Comparison of ENCODE assay signal across 11 mouse cellular contexts in genomic region chr5:129909591-129909990, GRCm38 (mm10). TPM values are rescaled to one million over a fixed set of nuclear protein-coding genes. Genes with fewer than 3 reads are reported as not detected.
DNase-seq lines count a peak whose midpoint lies in the region; ATAC-seq lines count a peak whose summit lies in the region.
"Had no signal": no experiment of that assay in that cellular context is flagged by ENCODE, and none has a peak within 500 bp of the region (broad histone marks: within the 10 kb centered on the region; RNA-seq: fewer than 3 reads in every experiment).

No protein-coding gene starts in this region.

- ATAC-seq in hindbrain, embryonic 16.5 days: no peak
- no peak for ATAC-seq in midbrain, embryonic 13.5 days
- no peak for ATAC-seq in midbrain, embryonic 16.5 days
- no peak for ATAC-seq in neural tube, embryonic 14.5 days (ENCODE audit: low read depth)
- ATAC-seq: intestine, postnatal 0 days had no signal

- H3K27me3 ChIP-seq in hindbrain, embryonic 10.5 days (ENCODE audit: insufficient read depth, poor library complexity, severe bottlenecking): peaks cover 13% of the 10 kb centered on the region
- H3K27me3 ChIP-seq in hindbrain, embryonic 16.5 days (replicated peaks; ENCODE audit: control insufficient read depth, insufficient read depth, low read length): no peaks in the 10 kb centered on the region
- no peaks in the 10 kb centered on the region for H3K27me3 ChIP-seq in midbrain, embryonic 13.5 days
- no peaks in the 10 kb centered on the region for H3K27me3 ChIP-seq in midbrain, embryonic 16.5 days (ENCODE audit: control insufficient read depth, insufficient read depth, low read depth, low read length)
- no peaks in the 10 kb centered on the region for H3K27me3 ChIP-seq in neural tube, embryonic 14.5 days (ENCODE audit: control insufficient read depth, insufficient read depth, low read length)

- DNase-seq in hindbrain, embryonic 10.5 days (ENCODE audit: low spot score): no peak
- peak; percentile 64 for DNase-seq in ZHBTc4 (ENCODE audit: low read depth, low spot score)
- DNase-seq in right cerebral cortex, postnatal 10 days (ENCODE audit: low spot score in 2 of 2): no peak
- DNase-seq: kidney, postnatal 36 days; lung, postnatal 4 days; retina, postnatal 1 day had no signal

- H3K36me3 ChIP-seq in hindbrain, embryonic 10.5 days: no peaks in the 10 kb centered on the region
- H3K36me3 ChIP-seq in hindbrain, embryonic 16.5 days (ENCODE audit: control insufficient read depth, insufficient read depth, low read length): no peaks in the 10 kb centered on the region
- H3K36me3 ChIP-seq in midbrain, embryonic 13.5 days: 0 out of 2 replicates have a peak, but pooled peaks cover 2% of the 10 kb centered on the region
- H3K36me3 ChIP-seq in midbrain, embryonic 16.5 days (ENCODE audit: control insufficient read depth, insufficient read depth, low read length): no peaks in the 10 kb centered on the region
- no peaks in the 10 kb centered on the region for H3K36me3 ChIP-seq in neural tube, embryonic 14.5 days (ENCODE audit: control insufficient read depth, insufficient read depth, low read length)

- H3K9me3 ChIP-seq in hindbrain, embryonic 10.5 days: no peaks in the 10 kb centered on the region
- H3K9me3 ChIP-seq in hindbrain, embryonic 16.5 days (ENCODE audit: control insufficient read depth, low read length): no peaks in the 10 kb centered on the region
- no peaks in the 10 kb centered on the region for H3K9me3 ChIP-seq in midbrain, embryonic 13.5 days
- no peaks in the 10 kb centered on the region for H3K9me3 ChIP-seq in midbrain, embryonic 16.5 days (replicated peaks; ENCODE audit: control insufficient read depth, low read length, poor library complexity, severe bottlenecking)
- no peaks in the 10 kb centered on the region for H3K9me3 ChIP-seq in neural tube, embryonic 14.5 days (ENCODE audit: control insufficient read depth, low read length)

- peaks cover 11% of the 10 kb centered on the region for H3K4me1 ChIP-seq in hindbrain, embryonic 10.5 days (replicated peaks)
- peaks cover 2% of the 10 kb centered on the region; the same call in 1 of the 2 replicates for H3K4me1 ChIP-seq in hindbrain, embryonic 16.5 days (ENCODE audit: control insufficient read depth, insufficient read depth, low read depth, low read length)
- H3K4me1 ChIP-seq in midbrain, embryonic 13.5 days (replicated peaks): peaks cover 12% of the 10 kb centered on the region
- peaks cover 10% of the 10 kb centered on the region; the same call in 1 of the 2 replicates for H3K4me1 ChIP-seq in midbrain, embryonic 16.5 days (ENCODE audit: control insufficient read depth, insufficient read depth, low read length)
- H3K4me1 ChIP-seq in neural tube, embryonic 14.5 days (ENCODE audit: control insufficient read depth, insufficient read depth, low read length): no peaks in the 10 kb centered on the region

- no peak overlapping the region for H3K4me2 ChIP-seq in hindbrain, embryonic 16.5 days (ENCODE audit: low read length)
- peak overlapping the region; percentile 75; the same call in 1 of the 2 replicates for H3K4me2 ChIP-seq in midbrain, embryonic 13.5 days (replicated peaks)
- no peak overlapping the region for H3K4me2 ChIP-seq in midbrain, embryonic 16.5 days (ENCODE audit: low read length)
- H3K4me2 ChIP-seq in neural tube, embryonic 14.5 days (ENCODE audit: low read depth, low read length): peak overlapping the region; percentile 75; the same call in 1 of the 2 replicates

- H3K4me3 ChIP-seq in hindbrain, embryonic 10.5 days: peak overlapping the region; percentile 75
- no peak overlapping the region for H3K4me3 ChIP-seq in hindbrain, embryonic 16.5 days (ENCODE audit: low read length)
- no peak overlapping the region for H3K4me3 ChIP-seq in midbrain, embryonic 13.5 days (replicated peaks)
- no peak overlapping the region for H3K4me3 ChIP-seq in midbrain, embryonic 16.5 days (ENCODE audit: low read depth, low read length)
- H3K4me3 ChIP-seq in neural tube, embryonic 14.5 days (ENCODE audit: low read depth, low read length): no peak overlapping the region

- H3K27ac ChIP-seq in hindbrain, embryonic 10.5 days: no peak overlapping the region
- H3K27ac ChIP-seq in hindbrain, embryonic 16.5 days (ENCODE audit: low read depth, low read length): no peak overlapping the region
- no peak overlapping the region for H3K27ac ChIP-seq in midbrain, embryonic 13.5 days
- H3K27ac ChIP-seq in midbrain, embryonic 16.5 days (ENCODE audit: low read length): no peak overlapping the region
- H3K27ac ChIP-seq in neural tube, embryonic 14.5 days (ENCODE audit: low read depth, low read length): no peak overlapping the region

- 84% methylated on average over 7 of the region's 7 CpGs for WGBS in hindbrain, embryonic 10.5 days
- WGBS in hindbrain, embryonic 16.5 days: 82% methylated on average over 7 of the region's 7 CpGs
- 92% methylated on average over 7 of the region's 7 CpGs for WGBS in midbrain, embryonic 13.5 days
- 86% methylated on average over 7 of the region's 7 CpGs for WGBS in midbrain, embryonic 16.5 days
- WGBS in neural tube, embryonic 14.5 days: 81% methylated on average over 7 of the region's 7 CpGs

- H3K9ac ChIP-seq in hindbrain, embryonic 16.5 days (ENCODE audit: low read depth, low read length): no peak overlapping the region
- no peak overlapping the region for H3K9ac ChIP-seq in midbrain, embryonic 13.5 days (replicated peaks)
- H3K9ac ChIP-seq in midbrain, embryonic 16.5 days (ENCODE audit: low read depth, low read length): no peak overlapping the region
- H3K9ac ChIP-seq in neural tube, embryonic 14.5 days (replicated peaks; ENCODE audit: low read depth, low read length): no peak overlapping the region

RNA-seq across cellular contexts. Expression of gene Nupr1l, which starts 1.3 kb away (rescaled TPM):
- polyA plus RNA-seq in hindbrain, embryonic 10.5 days (2016; fragmentation: Nextera tagmentation; extraction: Ambion mirVana): 3.5 and 4.3 TPM in 2 replicates
- polyA plus RNA-seq in hindbrain, embryonic 16.5 days (2015; fragmentation: Nextera tagmentation; extraction: Ambion mirVana): 4.5 and 4.7 TPM in 2 replicates
- polyA plus RNA-seq in midbrain, embryonic 13.5 days (2015; fragmentation: Nextera tagmentation; extraction: Ambion mirVana): 6.3 and 7.2 TPM in 2 replicates
- 4.2 and 6.4 TPM in 2 replicates for polyA plus RNA-seq in midbrain, embryonic 16.5 days (2015; fragmentation: Nextera tagmentation; extraction: Ambion mirVana)
- polyA plus RNA-seq in neural tube, embryonic 14.5 days (2014; fragmentation: Nextera tagmentation; extraction: Ambion mirVana): 3.7 and 3.8 TPM in 2 replicates

RNA-seq across cellular contexts. Expression of gene Phkg1, which starts 11.2 kb away (rescaled TPM):
- polyA plus RNA-seq in hindbrain, embryonic 10.5 days (2016; fragmentation: Nextera tagmentation; extraction: Ambion mirVana): 0.10 and 0.26 TPM in 2 replicates
- 1.0 and 1.2 TPM in 2 replicates for polyA plus RNA-seq in hindbrain, embryonic 16.5 days (2015; fragmentation: Nextera tagmentation; extraction: Ambion mirVana)
- polyA plus RNA-seq in midbrain, embryonic 13.5 days (2015; fragmentation: Nextera tagmentation; extraction: Ambion mirVana): 0.46 and 0.81 TPM in 2 replicates
- 0.85 and 0.95 TPM in 2 replicates for polyA plus RNA-seq in midbrain, embryonic 16.5 days (2015; fragmentation: Nextera tagmentation; extraction: Ambion mirVana)
- 0.58 and 0.92 TPM in 2 replicates for polyA plus RNA-seq in neural tube, embryonic 14.5 days (2014; fragmentation: Nextera tagmentation; extraction: Ambion mirVana)
- polyA plus RNA-seq: intestine, postnatal 0 days had no signal

RNA-seq across cellular contexts. Expression of gene Zbed5, which starts 14.1 kb away (rescaled TPM):
- polyA plus RNA-seq in hindbrain, embryonic 10.5 days (2016; fragmentation: Nextera tagmentation; extraction: Ambion mirVana): 6.2 and 6.7 TPM in 2 replicates
- polyA plus RNA-seq in hindbrain, embryonic 16.5 days (2015; fragmentation: Nextera tagmentation; extraction: Ambion mirVana): 14.0 and 14.1 TPM in 2 replicates
- polyA plus RNA-seq in midbrain, embryonic 13.5 days (2015; fragmentation: Nextera tagmentation; extraction: Ambion mirVana): 14.7 and 16.4 TPM in 2 replicates
- polyA plus RNA-seq in midbrain, embryonic 16.5 days (2015; fragmentation: Nextera tagmentation; extraction: Ambion mirVana): 20.1 and 22.5 TPM in 2 replicates
- polyA plus RNA-seq in neural tube, embryonic 14.5 days (2014; fragmentation: Nextera tagmentation; extraction: Ambion mirVana): 14.9 and 18.6 TPM in 2 replicates

RNA-seq across cellular contexts. Expression of gene Chchd2, which starts 22.3 kb away (rescaled TPM):
- 1,092 and 1,098 TPM in 2 replicates for polyA plus RNA-seq in hindbrain, embryonic 10.5 days (2016; fragmentation: Nextera tagmentation; extraction: Ambion mirVana)
- 679 and 729 TPM in 2 replicates for polyA plus RNA-seq in hindbrain, embryonic 16.5 days (2015; fragmentation: Nextera tagmentation; extraction: Ambion mirVana)
- 897 and 927 TPM in 2 replicates for polyA plus RNA-seq in midbrain, embryonic 13.5 days (2015; fragmentation: Nextera tagmentation; extraction: Ambion mirVana)
- 602 and 639 TPM in 2 replicates for polyA plus RNA-seq in midbrain, embryonic 16.5 days (2015; fragmentation: Nextera tagmentation; extraction: Ambion mirVana)
- 717 and 752 TPM in 2 replicates for polyA plus RNA-seq in neural tube, embryonic 14.5 days (2014; fragmentation: Nextera tagmentation; extraction: Ambion mirVana)

RNA-seq across cellular contexts. Expression of gene Vkorc1l1, which starts 32.2 kb away (rescaled TPM):
- polyA plus RNA-seq in hindbrain, embryonic 10.5 days (2016; fragmentation: Nextera tagmentation; extraction: Ambion mirVana): 32.1 and 32.4 TPM in 2 replicates
- polyA plus RNA-seq in hindbrain, embryonic 16.5 days (2015; fragmentation: Nextera tagmentation; extraction: Ambion mirVana): 22.6 and 27.3 TPM in 2 replicates
- polyA plus RNA-seq in midbrain, embryonic 13.5 days (2015; fragmentation: Nextera tagmentation; extraction: Ambion mirVana): 26.7 and 31.1 TPM in 2 replicates
- polyA plus RNA-seq in midbrain, embryonic 16.5 days (2015; fragmentation: Nextera tagmentation; extraction: Ambion mirVana): 29.1 and 30.6 TPM in 2 replicates
- polyA plus RNA-seq in neural tube, embryonic 14.5 days (2014; fragmentation: Nextera tagmentation; extraction: Ambion mirVana): 26.2 and 31.5 TPM in 2 replicates

Comparison
In these comparisons a context has a peak if more than half of its experiments do, and no peak if none do; other contexts are left out.
1. H3K4me2 ChIP-seq: peak in midbrain, embryonic 13.5 days (single experiment) and neural tube, embryonic 14.5 days (single experiment); none in hindbrain, embryonic 16.5 days (single experiment) and midbrain, embryonic 16.5 days (single experiment).